Mouse (Mus musculus): ENCODE results near the gene AI837181. TPM values are rescaled to one million over a fixed set of nuclear protein-coding genes. Genes with fewer than 3 reads are reported as not detected.

The AI837181 gene
- polyA plus RNA-seq, 1 experiment from 2014 or later = 58.5 TPM

GRCm38 (mm10) chr19:5475069-5475714, 50.2 kb downstream of the AI837181 start:
- ChIA-PET CTCF (interaction anchor here (3.4 to 8.1 kb wide), 2 partner anchors 12 kb away, joined by 16 to 97 read pairs; partner anchors contain the start of genes Cfl1 and Mus81), POLR2A (interaction anchor here (0.5 to 8.9 kb wide), 6 partner anchors 8 to 48 kb away, joined by 3 to 135 read pairs (median 8); partner anchors contain the start of genes Cfl1, Fibp and Mus81)
- no peak for DNase-seq (ENCODE audit: low read depth, low spot score)
- no peak for ATAC-seq
- in situ Hi-C loops (cut with MboI; ENCODE audit: low pct_unique_long_range_greater_than_20kb) = no loop called here
- TF ChIP-seq CTCF (IDR thresholded peaks at IDR 0.05) = no peak
- no peaks in the 10 kb centered on the region for H3K27me3 ChIP-seq

Other genes starting within 250 kb of the AI837181 start
- gene Pacs1, start 152.0 kb upstream of the AI837181 start, polyA plus RNA-seq (2021) = 23.8 TPM
- 255 TPM for gene Sf3b2, start 129.7 kb upstream of the AI837181 start, polyA plus RNA-seq (2021)
- gene Gal3st3, start 126.8 kb upstream of the AI837181 start, polyA plus RNA-seq (2021) = not detected
- gene Catsper1, start 89.4 kb upstream of the AI837181 start, polyA plus RNA-seq (2021) = not detected
- 1.1 TPM for gene Cst6, start 75.6 kb upstream of the AI837181 start, polyA plus RNA-seq (2021)
- 36.7 TPM for gene Eif1ad, start 58.4 kb upstream of the AI837181 start, polyA plus RNA-seq (2021)
- 211 TPM for gene Banf1, start 58.0 kb upstream of the AI837181 start, polyA plus RNA-seq (2021)
- 75.3 TPM for gene Sart1, start 36.4 kb upstream of the AI837181 start, polyA plus RNA-seq (2021)
- 0.13 TPM for gene Tsga10ip, start 22.6 kb upstream of the AI837181 start, polyA plus RNA-seq (2021)
- gene Drap1, start 165 bp upstream of the AI837181 start, polyA plus RNA-seq (2021) = 251 TPM
- gene Fosl1, start 22.4 kb downstream of the AI837181 start, polyA plus RNA-seq (2021) = 2.1 TPM
- 16.8 TPM for gene Ccdc85b, start 32.8 kb downstream of the AI837181 start, polyA plus RNA-seq (2021)
- gene Fibp, start 35.5 kb downstream of the AI837181 start, polyA plus RNA-seq (2021) = 92.2 TPM
- gene Ctsw, start 43.4 kb downstream of the AI837181 start, polyA plus RNA-seq (2021) = 0.42 TPM
- 451 TPM for gene Efemp2, start 48.8 kb downstream of the AI837181 start, polyA plus RNA-seq (2021)
- gene Mus81, start 63.3 kb downstream of the AI837181 start, polyA plus RNA-seq (2021) = 37.0 TPM
- 1,610 TPM for gene Cfl1, start 65.3 kb downstream of the AI837181 start, polyA plus RNA-seq (2021)
- gene 1700020D05Rik, start 78.6 kb downstream of the AI837181 start, polyA plus RNA-seq (2021) = 1.6 TPM
- gene Snx32, start 85.4 kb downstream of the AI837181 start, polyA plus RNA-seq (2021) = 30.0 TPM
- 0.08 TPM for gene Ovol1, start 135.5 kb downstream of the AI837181 start, polyA plus RNA-seq (2021)
- 8.3 TPM for gene Ap5b1, start 142.9 kb downstream of the AI837181 start, polyA plus RNA-seq (2021)
- gene Rnaseh2c, start 176.7 kb downstream of the AI837181 start, polyA plus RNA-seq (2021) = 79.1 TPM
- 56.5 TPM for gene Kat5, start 185.1 kb downstream of the AI837181 start, polyA plus RNA-seq (2021)
- gene Rela, start 212.3 kb downstream of the AI837181 start, polyA plus RNA-seq (2021) = 94.7 TPM
- 18.1 TPM for gene Sipa1, start 238.6 kb downstream of the AI837181 start, polyA plus RNA-seq (2021)